Mouse (Mus musculus) gastrocnemius, adult 2 months (tissue): ENCODE data around the gene Ttll1. TPM values are rescaled to one million over a fixed set of nuclear protein-coding genes. Genes with fewer than 3 reads are reported as not detected.

Experiments
- DNase-seq: peaks from one replicate; pipeline ENCODE4 v3.0.0; 2022
- H3K27ac ChIP-seq: fragments of 200-600 bp; 2 replicates; pipeline ENCODE4 v1.8.1; 2022; ENCODE audit warnings: mild to moderate bottlenecking
- H3K4me3 ChIP-seq: fragments of 200-600 bp; 2 replicates; pipeline ENCODE4 v1.8.1; 2022; ENCODE audit warnings: mild to moderate bottlenecking, moderate library complexity
- CTCF ChIP-seq: fragments of 200-600 bp; IDR thresholded peaks from 2 replicates; pipeline ENCODE4 v1.8.1; 2022; ENCODE audit warnings: antibody characterized with exemption, mild to moderate bottlenecking, moderate library complexity
- intact Hi-C: fragments of 180-260 bp; cut with DNase I; formaldehyde crosslinking; loops from one replicate; pipeline ENCODE4 v1.15.1; 2025
- total RNA-seq, 2 experiments: library from RNA; stranded (reverse); gene quantifications; 2 replicates each; pipeline ENCODE4 v1.2.3; 2021

The Ttll1 gene
- total RNA-seq, 2 experiments from 2014 or later: 2.5 to 3.8 TPM

DNA sequence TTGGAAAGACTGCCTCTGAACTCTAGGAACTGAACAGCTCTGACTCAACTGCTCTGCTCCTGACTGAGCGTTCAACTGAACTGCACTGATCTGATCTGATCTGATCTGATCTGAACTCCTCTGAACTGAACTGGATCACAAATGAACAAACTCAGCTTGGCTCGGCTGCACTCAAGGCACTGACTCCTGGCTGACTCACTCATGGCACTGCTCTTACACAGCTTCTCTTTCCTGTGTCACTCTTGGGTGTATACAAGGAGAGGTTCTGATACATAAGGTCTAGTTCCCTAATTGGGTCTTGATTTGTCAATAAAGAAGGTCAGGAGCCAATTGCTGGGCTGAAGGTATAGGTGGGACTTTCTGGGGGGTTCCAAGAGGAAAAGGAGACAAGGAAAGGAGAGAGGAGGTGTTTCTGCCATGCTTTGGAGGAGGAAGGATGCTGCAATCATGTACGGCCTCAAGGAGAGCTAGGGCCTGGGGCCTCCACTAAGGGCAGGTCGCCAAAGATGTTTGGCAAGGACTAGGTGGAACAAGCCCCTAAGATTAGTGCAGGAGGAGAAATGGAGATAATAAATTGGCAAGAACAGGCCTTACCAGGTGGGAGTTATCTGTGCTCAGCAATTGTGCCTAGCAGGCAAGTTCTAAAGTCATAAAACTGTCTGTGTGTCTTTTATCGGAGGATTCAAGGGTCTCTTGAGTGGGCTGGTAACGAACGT is 16.7 kb downstream of the Ttll1 start:
- TF ChIP-seq CTCF: no peak
- no peak overlapping the region for H3K4me3 ChIP-seq
- intact Hi-C loops: no loop called here

GRCm38 (mm10) chr15:83491891-83492290 is 18.8 kb downstream of the Ttll1 start:
- intact Hi-C loops: no loop called here
- TF ChIP-seq CTCF: no peak
- no peak overlapping the region for H3K27ac ChIP-seq
- DNase-seq: peak; percentile 37
- H3K4me3 ChIP-seq: no peak overlapping the region

More for the DNA sequence above, 16.7 kb downstream of the Ttll1 start:
- no peak for DNase-seq
- H3K27ac ChIP-seq: no peak overlapping the region

DNA sequence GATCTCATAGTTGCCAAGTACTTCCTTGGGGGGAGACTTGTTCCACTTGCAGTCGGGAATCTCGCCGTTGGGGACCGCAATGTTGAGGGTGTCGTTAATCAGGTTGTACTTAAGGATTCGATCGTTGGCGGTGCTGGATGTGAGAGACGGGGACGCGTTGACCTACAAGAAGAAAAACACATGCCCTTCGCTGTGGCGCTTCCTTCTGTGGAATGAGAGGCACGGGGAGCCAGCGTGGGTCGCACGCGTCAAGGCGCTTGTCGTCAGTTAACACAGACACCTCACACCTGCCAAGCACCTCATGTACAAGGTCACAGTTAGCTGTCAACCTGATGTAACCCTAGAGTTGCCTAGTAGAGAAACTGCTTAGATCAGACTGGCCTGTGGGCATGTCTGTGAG is 21.2 kb downstream of the Ttll1 start:
- H3K4me3 ChIP-seq: no peak overlapping the region
- TF ChIP-seq CTCF: no peak
- DNase-seq: no peak
- intact Hi-C loops: no loop called here
- no peak overlapping the region for H3K27ac ChIP-seq

DNA sequence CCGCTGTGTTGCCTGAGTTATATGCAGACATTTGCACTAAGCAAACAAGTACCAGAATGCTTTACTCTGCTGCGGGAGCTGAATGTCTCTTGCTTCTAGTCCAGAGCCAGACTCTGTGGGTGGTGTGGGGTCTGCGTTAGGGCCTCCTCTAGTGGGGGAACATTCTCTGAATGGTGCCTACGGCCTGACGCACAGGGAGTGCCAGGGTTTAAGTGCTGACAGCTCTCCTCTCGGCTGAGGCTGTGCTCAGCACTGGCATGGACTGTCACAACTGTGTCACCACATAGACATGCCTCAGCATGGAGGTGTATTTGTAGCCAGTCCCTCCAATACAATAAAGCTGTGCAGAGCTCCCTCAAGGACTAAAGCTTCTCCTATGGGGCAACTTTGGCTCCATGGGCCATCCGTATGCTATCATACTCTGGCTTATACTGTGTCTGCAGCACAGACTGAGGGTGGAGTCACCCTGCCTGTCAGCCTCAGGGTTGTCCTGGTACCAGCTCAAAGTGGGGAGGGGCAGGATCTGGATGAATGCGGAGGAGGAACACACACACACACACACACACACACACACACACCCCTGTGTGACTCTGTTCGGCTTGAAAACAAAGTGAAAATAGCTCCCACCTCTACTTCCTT is 23.1 kb downstream of the Ttll1 start:
- Histone ChIP-seq H3K4me3 (no peak overlapping the region), H3K27ac (0 out of 2 replicates have a peak overlapping the region, but pooled peaks have one; percentile 8)
- intact Hi-C loops: no loop called here
- no peak for DNase-seq
- TF ChIP-seq CTCF: no peak

GRCm38 (mm10) chr15:83484311-83484710 is 26.4 kb downstream of the Ttll1 start:
- no peak for TF ChIP-seq CTCF
- intact Hi-C loops: no loop called here

DNA sequence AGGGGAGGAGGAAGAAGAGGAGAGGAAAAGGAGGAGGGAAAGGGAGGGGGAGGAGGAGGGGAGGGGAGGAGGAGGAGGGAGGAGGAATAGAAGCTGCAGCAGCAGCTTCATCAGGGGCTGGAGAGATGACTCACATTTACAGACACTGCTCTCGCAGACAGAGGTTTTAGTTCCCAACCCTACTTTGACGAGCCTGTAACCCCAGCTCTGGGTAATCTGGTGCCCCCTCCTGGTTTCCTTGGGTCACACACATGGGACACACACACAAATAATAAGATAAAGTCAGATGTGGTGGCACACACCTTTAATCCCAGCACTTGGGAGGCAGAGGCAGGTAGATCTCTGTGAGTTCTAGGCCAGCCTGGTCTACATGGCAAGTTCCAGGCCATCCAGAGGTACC is 27.2 kb downstream of the Ttll1 start:
- DNase-seq: peak; percentile 42
- intact Hi-C loops: no loop called here
- Histone ChIP-seq H3K27ac (no peak overlapping the region), H3K4me3 (no peak overlapping the region)
- TF ChIP-seq CTCF: peak; percentile 61

More at GRCm38 (mm10) chr15:83484311-83484710, 26.4 kb downstream of the Ttll1 start:
- Histone ChIP-seq H3K4me3 (no peak overlapping the region), H3K27ac (no peak overlapping the region)
- DNase-seq: no peak

DNA sequence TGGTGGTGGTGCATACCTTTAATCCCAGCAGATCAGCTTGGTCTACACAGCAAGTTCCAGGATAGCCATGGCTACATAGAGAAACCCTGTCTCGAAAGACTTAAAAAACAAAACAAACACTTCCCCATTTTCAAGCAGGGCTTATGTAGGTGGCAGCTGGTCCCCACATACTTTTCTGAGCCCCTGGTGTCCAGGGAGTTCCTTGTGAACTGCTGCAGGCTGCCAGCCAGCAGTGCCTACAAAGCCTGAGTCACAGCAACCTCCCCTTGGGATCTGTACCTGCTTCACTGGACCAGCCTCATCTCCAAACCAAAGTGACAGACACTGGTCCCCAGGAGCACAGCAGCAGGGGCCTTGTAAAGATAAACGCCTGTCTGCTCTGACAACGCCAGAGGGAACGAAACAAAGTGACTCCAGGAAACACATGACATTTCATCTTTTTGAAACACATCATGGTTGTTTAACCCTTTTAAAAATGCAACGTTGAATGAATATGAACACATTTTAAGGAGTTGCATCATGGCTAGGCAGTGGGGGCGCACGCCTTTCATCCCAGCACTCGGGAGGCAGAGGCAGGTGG is 28.0 kb downstream of the Ttll1 start:
- no peak for TF ChIP-seq CTCF
- no peak overlapping the region for H3K4me3 ChIP-seq
- intact Hi-C loops: no loop called here
- H3K27ac ChIP-seq: no peak overlapping the region
- DNase-seq: no peak

DNA sequence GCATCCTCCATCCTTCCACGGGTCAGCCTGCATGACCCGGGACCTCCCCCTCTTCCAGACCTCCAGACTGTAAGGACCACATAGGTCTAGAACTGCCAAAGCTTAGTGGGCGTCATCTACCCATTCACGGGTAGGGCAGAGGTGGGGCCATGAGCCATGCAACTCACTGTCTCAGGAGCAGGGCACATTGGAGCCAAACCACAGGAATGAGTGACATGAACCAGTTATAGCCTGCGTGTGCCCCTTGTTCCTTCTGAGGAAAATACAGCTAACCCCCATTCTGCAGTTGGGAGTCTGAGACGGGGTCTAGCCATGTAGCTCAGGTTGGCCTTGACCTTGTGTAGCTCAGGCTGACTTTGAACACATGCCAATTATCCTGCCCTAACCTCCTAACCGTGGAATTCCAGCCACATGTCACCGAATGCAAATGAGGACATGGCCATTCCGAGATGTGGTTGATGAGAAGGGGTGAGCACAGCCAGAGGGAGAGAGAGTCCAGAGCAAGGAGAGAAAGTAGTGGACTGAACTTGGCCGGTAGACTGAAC is 29.4 kb downstream of the Ttll1 start:
- intact Hi-C loops: no loop called here
- no peak for DNase-seq
- no peak for TF ChIP-seq CTCF
- no peak overlapping the region for H3K4me3 ChIP-seq
- H3K27ac ChIP-seq: no peak overlapping the region

- H3K27ac ChIP-seq: no peak overlapping the region
- TF ChIP-seq CTCF: no peak
- no peak overlapping the region for H3K4me3 ChIP-seq
- no peak for DNase-seq
- intact Hi-C loops: no loop called here
Observed at GRCm38 (mm10) chr15:83479818-83480217, 30.9 kb downstream of the Ttll1 start.

GRCm38 (mm10) chr15:83478096-83478495 is 32.6 kb downstream of the Ttll1 start:
- DNase-seq: no peak
- intact Hi-C loops: no loop called here
- TF ChIP-seq CTCF: no peak
- no peak overlapping the region for H3K27ac ChIP-seq
- no peak overlapping the region for H3K4me3 ChIP-seq

DNA sequence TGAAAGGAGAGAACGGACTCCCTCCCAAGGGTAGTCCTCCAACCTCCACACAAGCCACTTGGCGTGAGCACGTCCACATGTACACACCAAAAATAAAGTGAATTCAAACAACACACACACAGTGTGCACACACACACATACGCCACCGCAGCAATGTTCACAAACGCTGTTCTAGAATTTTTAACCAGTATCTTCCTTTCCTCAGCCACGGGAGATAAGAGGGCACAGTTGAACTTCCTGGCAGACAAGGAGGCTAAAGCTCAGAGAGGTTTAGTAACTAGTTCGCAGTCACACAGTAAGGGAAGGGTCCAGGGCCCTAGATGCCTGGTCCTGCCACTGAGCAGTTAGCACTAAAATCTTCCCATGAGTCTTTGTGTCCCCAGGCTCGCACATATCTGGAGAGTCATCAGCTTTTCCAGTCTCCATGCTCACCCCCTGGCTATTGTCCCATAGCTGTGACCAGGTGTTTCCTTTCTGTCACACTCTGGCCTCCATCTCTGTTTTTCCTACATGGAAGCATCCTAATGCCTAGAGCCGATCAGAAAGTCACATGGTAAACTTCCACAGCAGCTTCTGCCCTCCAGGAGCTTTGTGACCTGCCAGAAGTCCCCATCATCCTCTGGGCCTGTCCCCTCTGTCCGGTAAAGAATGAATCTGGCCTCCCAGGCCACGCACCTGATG is 34.0 kb downstream of the Ttll1 start:
- H3K4me3 ChIP-seq: no peak overlapping the region
- H3K27ac ChIP-seq: peak overlapping the region; percentile 38; the same call in 1 of the 2 replicates
- no peak for DNase-seq
- intact Hi-C loops: no loop called here
- TF ChIP-seq CTCF: no peak

- no peak for DNase-seq
- H3K27ac ChIP-seq: peak overlapping the region; percentile 80
- intact Hi-C loops: no loop called here
- TF ChIP-seq CTCF: no peak
- no peak overlapping the region for H3K4me3 ChIP-seq
Observed at GRCm38 (mm10) chr15:83474466-83474836, 36.2 kb downstream of the Ttll1 start.
